Mouse (Mus musculus) G1E-ER4 (cell line): Measurements from ENCODE around the gene Epn2. TPM values are rescaled to one million over a fixed set of nuclear protein-coding genes. Genes with fewer than 3 reads are reported as not detected.

Source experiments
- GATA1 ChIP-seq: IDR thresholded peaks from one replicate; pipeline ENCODE4 v1.8.0; 2012; ENCODE audit warnings: low read length, inconsistent platforms
- polyA plus RNA-seq: library from polyadenylated mRNA; stranded (reverse); fragments of >175 nt; gene quantifications from 2 replicates; pipeline ENCODE4 v1.2.3, GENCODE M21; 2012

Epn2 gene
- polyA plus RNA-seq: 1.2 and 1.8 TPM in 2 replicates

DNA sequence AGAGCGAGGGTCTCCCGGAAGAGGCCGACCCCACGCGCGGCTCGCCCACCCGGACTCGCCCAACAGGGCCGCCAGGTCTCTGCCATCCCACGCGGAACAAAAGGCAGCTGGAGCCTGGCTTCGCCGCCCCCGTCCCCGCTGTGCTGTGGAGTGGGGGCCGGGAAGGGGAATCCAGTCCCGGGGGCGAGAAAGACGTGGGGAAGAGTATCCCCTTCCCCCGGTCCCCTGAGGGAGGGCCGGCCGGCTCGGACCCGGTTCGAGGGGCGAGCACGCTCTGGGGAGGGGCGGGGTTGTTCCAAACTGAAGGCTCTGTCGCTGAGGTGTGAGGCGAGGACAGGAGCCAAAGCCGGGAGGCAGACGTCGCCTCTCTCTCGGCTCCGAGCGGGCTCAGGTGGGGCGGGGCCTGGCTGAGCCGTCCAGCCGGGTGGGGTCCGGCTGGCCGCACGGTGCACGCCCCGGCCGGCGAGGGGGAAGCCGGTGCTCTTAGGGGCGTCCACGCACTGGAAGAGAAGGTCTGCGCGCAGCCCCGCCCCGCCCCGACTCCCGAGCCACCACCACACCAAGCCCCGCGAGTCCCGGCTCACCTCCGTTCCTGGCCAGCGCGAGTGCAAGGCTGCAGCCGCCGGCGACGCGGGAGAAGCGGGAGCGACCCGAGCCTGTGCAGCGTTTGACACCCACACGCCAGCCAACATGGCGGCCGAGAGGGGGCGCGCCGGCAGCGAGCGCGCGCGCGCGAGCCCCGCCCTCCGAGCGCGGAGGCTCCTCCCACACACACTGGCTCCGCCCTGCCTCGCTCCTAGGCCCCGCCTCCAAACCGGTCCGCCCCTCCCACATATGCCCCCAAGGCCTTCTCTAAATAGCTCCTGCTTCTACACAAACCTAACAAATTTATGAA is at the start of gene Epn2:
Epn2 (minus strand) TSS at position 705 of the 895 bp plus-strand sequence.
- no peak for TF ChIP-seq GATA1

DNA sequence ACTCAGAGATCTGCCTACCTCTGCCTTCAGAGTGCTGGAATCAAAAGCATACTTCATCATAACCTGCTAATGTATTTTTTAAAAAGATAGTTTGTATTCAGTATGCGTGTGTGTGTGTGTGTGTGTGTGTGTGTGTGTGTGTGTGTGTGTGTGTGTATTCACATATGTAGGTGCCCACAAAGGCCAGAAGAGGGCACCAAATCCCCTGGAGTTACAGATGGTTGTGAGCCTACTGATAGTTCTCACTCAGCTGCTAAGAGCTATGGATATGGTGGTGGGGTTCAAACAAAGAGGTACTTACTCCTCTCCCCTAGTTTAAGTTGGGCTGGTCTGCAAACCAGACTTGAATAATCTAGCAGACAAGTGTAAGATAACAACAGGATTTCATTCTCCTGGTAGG is 47.0 kb upstream of the Epn2 start:
- no peak for TF ChIP-seq GATA1

DNA sequence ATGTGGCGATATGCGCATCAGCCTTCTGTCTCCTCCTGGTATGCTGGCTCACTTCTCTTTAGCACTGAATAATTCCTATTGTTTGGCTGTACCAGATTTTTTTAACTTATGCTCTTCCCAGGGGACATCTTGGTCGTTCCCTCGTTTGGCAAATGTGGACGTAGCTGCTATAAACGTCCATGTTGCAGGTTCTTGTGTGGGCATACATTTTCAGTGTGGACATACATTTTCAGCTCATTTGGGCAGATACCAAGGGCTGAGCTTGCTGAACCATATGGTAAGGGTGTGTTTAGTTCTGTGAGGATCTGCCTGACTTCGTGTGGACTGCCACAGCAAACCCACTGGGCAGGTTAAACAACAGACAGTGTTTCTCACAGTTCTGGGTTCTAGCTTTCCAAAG is 45.6 kb upstream of the Epn2 start:
- TF ChIP-seq GATA1: no peak

DNA sequence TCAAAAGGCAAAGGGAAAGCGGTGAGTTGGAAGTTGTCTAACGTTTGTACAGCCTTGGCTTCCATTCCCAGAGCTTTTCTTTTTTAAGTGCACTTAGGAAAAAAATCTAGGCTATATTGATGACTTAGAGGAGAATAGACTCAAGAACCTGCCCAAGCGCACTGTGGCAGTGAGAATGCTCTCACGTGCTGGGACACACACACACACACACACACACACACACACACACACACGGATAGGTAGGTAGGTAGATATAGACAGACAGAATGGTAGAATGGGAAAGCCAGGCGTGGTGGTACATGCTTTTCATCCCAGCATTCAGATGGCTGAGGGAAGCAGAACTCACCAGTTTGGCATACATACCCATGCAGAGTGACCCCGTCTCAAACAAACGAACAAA is 41.3 kb upstream of the Epn2 start:
- no peak for TF ChIP-seq GATA1

DNA sequence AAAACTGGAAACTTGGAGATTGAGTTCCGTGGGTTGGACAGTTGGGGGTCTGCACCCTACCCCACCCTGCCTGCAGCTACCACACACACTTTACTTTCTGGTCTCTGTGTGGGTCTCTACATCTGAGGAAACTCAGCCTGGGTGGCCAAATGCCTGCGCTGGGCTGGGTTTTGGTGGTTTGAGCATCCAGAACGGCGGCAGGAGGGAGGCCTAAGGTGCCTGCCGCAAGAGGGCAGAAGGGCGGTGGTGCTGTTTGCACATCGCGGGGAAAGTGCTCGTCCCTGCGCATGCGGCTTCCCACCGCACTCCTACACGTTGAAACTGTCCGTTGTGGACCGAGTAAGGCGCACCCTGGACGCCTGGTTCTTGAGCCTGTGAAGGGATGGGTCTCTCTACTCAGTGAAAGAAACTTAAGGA is 40.8 kb upstream of the Epn2 start:
- TF ChIP-seq GATA1: no peak

DNA sequence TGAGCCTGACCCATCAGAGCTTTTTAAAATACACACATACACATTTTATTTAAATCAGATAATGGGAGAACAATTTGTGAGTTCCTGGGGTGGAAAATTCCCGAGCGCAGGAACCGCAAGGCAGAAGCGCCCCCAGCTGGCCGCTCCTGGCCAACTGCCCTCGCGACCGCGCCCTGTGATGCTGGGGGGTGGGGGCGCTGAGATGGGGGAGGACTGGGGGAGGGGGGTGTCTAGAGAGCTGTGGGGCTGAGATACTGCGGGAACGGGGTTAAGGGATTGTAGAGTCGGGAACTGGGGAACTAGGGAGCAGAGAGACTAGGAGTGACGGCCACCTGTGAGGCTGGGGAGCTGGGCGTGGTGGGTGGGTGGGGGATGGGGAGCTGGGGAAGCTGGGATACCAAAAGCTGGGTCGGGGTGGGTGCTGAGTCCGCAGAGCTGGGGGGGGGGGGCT is 40.3 kb upstream of the Epn2 start:
- no peak for TF ChIP-seq GATA1

DNA sequence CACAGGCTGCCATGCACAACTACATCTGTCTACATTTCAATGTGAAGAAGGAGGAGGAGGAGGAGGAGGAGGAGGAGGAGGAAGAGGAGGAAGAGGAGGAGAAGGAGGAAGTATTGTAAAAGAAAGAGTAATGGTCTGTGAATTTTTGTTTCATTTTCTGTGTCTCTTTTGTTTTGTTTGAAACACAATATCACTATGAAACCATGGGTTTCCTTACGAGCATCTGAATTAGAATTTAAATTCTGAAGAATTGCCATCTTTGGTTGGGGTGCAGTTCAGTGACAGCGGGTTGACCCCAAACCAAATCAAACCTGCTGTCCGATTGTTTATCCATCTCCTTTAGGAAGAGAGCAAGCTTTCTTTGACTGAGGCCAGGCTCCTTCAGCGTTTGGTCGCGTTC is 39.9 kb upstream of the Epn2 start:
- no peak for TF ChIP-seq GATA1

DNA sequence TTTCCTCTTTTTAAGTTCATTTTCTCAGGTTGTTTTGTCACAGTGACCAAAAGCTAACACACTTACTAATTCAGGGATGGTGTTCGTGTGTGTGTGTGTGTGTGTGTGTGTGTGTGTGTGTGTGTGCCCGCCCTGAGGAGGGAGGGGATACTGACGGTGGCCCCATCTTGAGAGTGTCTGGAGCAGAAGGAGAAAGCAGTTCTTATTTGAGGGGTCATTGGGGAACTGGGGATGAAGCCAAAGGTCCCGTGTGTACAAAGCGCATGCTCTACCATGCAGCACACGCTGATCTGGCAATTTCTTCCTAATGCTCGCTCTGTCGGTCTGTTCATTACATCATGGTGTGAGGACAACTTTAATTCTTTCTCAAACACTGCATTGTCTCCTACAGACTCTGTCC is 39.1 kb upstream of the Epn2 start:
- TF ChIP-seq GATA1: no peak

DNA sequence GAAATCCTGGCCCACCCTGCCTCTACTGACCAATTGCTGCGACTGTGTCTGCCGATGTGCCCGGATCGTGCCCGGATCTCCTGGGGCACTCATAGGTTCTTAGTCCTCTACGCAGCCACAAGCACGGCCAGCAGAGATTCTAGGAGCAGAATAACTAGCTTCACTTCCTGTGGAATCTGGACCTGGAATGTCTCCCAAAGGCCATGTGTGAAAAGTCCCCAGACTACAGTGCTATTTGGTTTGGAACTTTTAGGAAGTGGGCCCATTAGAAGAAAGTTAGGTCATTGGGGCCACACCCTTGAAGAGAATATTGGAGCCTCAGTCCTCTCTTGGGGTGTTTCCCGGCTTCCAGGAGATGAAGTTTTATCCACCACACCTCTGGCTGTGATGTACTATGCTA is 38.6 kb upstream of the Epn2 start:
- TF ChIP-seq GATA1: no peak

DNA sequence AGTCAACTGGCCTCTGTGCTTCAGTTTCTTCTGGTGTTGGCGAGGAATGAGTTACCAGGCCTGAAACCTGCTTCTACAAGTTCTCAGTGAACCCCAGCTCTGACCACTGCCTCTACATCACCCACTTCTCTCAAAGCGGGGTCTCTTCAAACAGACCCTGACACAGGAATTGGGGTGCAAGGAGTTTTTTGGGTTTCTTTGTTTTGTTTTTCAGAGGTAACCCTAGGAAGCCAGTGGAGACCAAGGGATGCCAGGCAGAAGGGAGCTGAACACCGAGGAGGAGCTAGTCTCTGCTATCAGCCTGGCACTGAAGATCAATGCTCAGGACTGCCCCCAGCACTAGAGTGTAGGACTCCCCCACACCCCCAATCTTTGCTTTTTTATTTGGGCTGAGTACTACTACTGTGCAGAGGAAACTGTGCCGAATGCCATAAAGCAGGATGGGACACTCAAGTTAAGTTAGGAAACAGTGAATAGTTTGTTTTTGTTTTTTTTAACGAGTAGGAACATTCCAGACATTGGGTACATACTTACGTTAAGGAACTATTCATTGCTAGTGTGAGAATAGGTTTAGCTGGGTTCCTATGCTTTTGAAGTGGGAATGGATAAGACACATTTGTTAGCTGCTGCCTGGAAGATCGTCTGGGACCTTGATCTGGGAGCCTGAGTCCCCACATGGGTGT is 37.9 kb upstream of the Epn2 start:
- no peak for TF ChIP-seq GATA1

DNA sequence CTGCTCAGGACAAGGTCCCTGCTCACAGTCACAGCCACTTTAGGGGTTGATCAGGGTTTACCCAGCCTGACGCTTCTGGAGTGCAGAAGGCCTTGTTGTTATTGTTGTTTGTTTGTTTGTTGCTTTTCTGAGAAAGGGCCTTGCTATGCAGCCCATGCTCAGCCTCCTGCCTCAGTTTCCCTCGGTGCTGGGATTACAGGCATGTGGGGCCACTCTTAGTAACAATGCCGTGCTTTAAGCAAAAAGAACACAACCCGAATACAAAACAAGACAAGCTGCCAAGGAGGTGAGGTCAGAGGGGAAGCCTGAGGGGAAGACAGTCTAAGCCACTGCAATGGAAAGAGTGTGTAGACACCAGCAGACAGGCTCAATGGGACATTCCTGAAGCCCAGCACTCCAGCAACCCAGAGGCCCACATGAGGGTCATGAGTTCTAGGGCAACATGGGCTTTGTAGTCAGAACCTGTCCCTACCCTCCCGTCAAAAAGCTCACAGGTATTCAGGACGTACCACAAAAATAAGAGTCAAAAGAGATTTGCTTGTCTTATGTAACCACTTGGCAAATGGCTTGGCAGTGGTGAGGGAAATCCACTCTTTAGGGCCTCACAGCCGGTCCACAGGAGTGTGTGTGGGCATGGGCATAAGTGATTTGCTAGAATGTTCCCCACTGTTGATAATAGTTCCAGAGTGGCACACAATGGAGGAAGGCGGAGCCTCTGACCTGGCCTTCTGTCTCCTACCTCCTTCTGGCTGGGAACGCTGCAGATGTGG is 37.2 kb upstream of the Epn2 start:
- TF ChIP-seq GATA1: no peak

DNA sequence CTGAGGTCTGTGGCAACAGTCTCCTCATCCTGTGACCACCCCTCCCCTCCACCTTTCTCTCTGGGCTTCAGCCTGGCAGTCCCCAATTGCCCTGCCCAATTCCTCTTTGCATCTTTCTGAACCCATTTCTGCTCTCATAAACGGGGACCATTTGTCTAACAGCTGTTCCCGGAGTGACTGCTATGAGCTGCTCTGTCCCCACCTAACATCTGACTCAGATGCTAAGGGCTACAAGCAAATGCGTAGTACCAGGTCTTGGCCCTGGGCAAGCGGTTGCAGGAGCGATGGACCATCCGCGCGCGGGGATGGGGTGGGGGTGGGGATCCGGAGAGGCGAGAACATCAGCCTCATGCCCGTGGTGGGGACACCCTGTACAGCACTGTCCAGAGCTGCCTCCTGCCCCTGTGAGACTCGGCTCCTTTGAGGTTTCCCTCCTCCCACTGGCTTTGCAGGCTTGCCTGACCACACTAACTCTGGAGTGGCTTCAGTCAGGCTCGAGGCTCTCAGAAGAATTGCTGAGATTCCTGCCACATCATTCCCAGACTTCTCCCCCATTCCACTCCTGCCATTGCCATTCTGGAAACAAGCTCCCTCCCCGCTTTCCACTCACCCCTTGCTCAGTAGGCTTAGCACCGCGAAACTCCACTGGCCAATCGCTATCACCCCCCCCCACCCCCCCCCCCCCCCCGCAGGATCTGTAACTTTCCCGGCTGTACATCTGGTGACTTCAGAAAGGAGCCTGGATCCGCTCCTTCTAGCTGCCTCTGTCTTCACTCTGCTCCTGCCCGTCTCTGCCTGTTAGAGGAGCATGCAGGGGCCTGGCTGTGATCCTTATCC is 36.4 kb upstream of the Epn2 start:
- no peak for TF ChIP-seq GATA1

DNA sequence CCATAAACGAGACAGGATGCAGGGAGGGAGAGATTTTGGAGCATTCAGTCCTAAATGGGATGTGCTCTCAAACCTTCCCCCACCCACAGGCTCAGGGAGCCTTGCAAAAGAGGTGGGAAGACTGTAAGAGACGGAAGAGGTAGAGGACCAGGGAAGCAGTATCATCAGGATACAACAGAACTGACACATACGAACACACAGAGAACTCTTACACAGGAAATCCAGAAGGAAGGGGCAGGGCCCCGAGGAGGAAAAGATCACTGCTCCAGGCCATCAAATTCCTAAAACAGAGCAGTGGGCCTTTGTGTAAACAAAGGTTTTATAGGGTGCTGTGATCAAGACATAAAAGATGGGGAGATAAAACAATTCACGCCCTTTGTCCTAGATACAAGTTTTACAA is 34.9 kb upstream of the Epn2 start:
- no peak for TF ChIP-seq GATA1

DNA sequence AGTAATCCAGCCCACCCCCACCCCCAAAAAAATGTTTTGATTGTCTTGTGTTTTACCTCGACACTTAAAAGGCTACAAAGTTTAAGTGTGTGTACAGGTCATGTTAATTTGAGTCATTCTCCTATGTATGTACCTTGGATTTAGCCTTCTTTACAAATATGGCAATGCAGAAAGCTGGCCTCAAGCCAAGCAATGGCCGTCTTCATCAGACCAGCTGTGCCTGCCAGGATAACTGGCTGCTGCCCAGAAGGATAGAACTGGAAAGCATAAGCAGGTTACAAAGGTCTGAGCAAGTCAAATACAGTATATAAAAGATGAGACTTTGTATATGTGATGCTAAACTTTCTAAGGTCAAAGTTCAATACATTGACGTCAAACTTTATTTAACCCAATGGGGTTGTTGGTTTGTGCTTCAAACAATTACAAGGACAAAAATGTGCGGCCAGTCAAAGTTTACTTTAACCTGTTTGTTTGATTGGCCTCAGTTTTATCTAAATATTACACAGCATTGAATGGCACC is 32.7 kb upstream of the Epn2 start:
- TF ChIP-seq GATA1: no peak

DNA sequence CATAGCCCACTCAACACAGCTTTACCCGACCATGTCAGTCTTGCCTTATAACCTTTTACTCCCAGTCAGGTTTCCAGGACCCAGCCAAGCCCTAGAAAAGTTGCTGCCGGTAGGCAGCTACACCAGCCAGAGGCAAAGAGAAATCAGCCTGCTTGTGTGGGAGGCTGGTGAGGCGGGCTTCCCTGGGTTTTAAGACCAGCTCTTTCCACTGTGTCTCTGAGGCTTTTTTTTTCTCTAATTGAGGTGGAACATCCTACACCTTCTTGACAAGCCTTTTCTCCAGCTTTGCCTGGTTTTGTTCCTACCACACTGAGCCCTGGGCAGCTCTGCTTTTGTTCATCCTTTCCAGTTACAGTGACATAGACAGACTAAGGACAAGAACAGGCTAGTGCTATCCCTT is 31.7 kb upstream of the Epn2 start:
- TF ChIP-seq GATA1: no peak
